Mouse (Mus musculus) bone marrow macrophage, adult 2 months (primary cell): Measurements from ENCODE around the gene Hes6. TPM values are rescaled to one million over a fixed set of nuclear protein-coding genes. Genes with fewer than 3 reads are reported as not detected.

Source experiments
- H3K27ac ChIP-seq: 2 replicates; pipeline ENCODE4 v1.5.1; 2012; ENCODE audit warnings: low read depth, low read length; ENCODE audit not compliant: insufficient read depth
- H3K4me1 ChIP-seq: 2 replicates; pipeline ENCODE4 v1.6.1; 2012; ENCODE audit warnings: low read length; ENCODE audit not compliant: control insufficient read depth, insufficient read depth
- H3K4me3 ChIP-seq: 2 replicates; pipeline ENCODE4 v1.5.1; 2012; ENCODE audit warnings: mild to moderate bottlenecking, low read length, moderate library complexity; ENCODE audit not compliant: insufficient read depth
- CTCF ChIP-seq: IDR thresholded peaks from 2 replicates; pipeline ENCODE4 v1.5.1; 2012; ENCODE audit warnings: low read depth, mild to moderate bottlenecking, low read length, moderate library complexity
- POLR2A ChIP-seq: IDR thresholded peaks from 2 replicates; pipeline ENCODE4 v1.6.1; 2012; ENCODE audit warnings: mild to moderate bottlenecking, low read depth, low read length, borderline replicate concordance
- polyA plus RNA-seq: library from polyadenylated mRNA; stranded (reverse); fragments of >200 nt; gene quantifications from 2 replicates; pipeline ENCODE4 v1.2.4, GENCODE M21; 2012; ENCODE audit not compliant: missing spikeins, insufficient read depth, insufficient read length

The Hes6 gene
- polyA plus RNA-seq, 1 experiment: 25.3 TPM

GRCm38 (mm10) chr1:91428614-91429013 lies 14.8 kb upstream of the Hes6 start:
- Histone ChIP-seq H3K4me3 (no peak overlapping the region), H3K27ac (no peak overlapping the region), H3K4me1 (no peaks in the 10 kb centered on the region)
- TF ChIP-seq CTCF: peak; percentile 79
- no peak for TF ChIP-seq POLR2A

- TF ChIP-seq POLR2A: no peak
- TF ChIP-seq CTCF: no peak
- Histone ChIP-seq H3K4me1 (no peaks in the 10 kb centered on the region), H3K27ac (no peak overlapping the region), H3K4me3 (no peak overlapping the region)
Measured at GRCm38 (mm10) chr1:91426397-91426796, 12.6 kb upstream of the Hes6 start.

- TF ChIP-seq POLR2A: no peak
- no peak overlapping the region for H3K27ac ChIP-seq
- H3K4me3 ChIP-seq: no peak overlapping the region
- no peaks in the 10 kb centered on the region for H3K4me1 ChIP-seq
Measured at GRCm38 (mm10) chr1:91420601-91421065, 6.8 kb upstream of the Hes6 start.

GRCm38 (mm10) chr1:91419862-91420600 lies 6.2 kb upstream of the Hes6 start:
- TF ChIP-seq CTCF: no peak
- TF ChIP-seq POLR2A: no peak
- Histone ChIP-seq H3K4me1 (no peaks in the 10 kb centered on the region), H3K27ac (no peak overlapping the region), H3K4me3 (no peak overlapping the region)

GRCm38 (mm10) chr1:91417991-91418390 lies 4.2 kb upstream of the Hes6 start:
- Histone ChIP-seq H3K4me3 (no peak overlapping the region), H3K4me1 (peaks cover 6% of the 10 kb centered on the region; the same call in 1 of the 2 replicates), H3K27ac (no peak overlapping the region)
- TF ChIP-seq CTCF: no peak
- TF ChIP-seq POLR2A: no peak

- TF ChIP-seq POLR2A (no peak), CTCF (no peak)
- Histone ChIP-seq H3K4me1 (peaks cover 6% of the 10 kb centered on the region; the same call in 1 of the 2 replicates), H3K4me3 (no peak overlapping the region), H3K27ac (no peak overlapping the region)
Measured at GRCm38 (mm10) chr1:91415311-91415710, 1.5 kb upstream of the Hes6 start.

- peaks cover 6% of the 10 kb centered on the region; the same call in 1 of the 2 replicates for H3K4me1 ChIP-seq
- TF ChIP-seq POLR2A (no peak), CTCF (no peak)
- H3K27ac ChIP-seq: no peak overlapping the region
Measured at GRCm38 (mm10) chr1:91414903-91415302, 1.1 kb upstream of the Hes6 start.

GRCm38 (mm10) chr1:91413536-91413897 lies 321 bp downstream of the Hes6 start:
- Histone ChIP-seq H3K27ac (peak overlapping the region; percentile 34), H3K4me1 (peaks cover 6% of the 10 kb centered on the region; the same call in 1 of the 2 replicates), H3K4me3 (peak overlapping the region; percentile 59)
- TF ChIP-seq CTCF: no peak
- no peak for TF ChIP-seq POLR2A

More at GRCm38 (mm10) chr1:91414903-91415302, 1.1 kb upstream of the Hes6 start:
- H3K4me3 ChIP-seq: no peak overlapping the region

- TF ChIP-seq POLR2A (no peak; the same call in 1 of the 2 replicates), CTCF (no peak)
- Histone ChIP-seq H3K27ac (peak overlapping the region; percentile 34), H3K4me1 (peaks cover 6% of the 10 kb centered on the region; the same call in 1 of the 2 replicates), H3K4me3 (peak overlapping the region; percentile 76)
Measured at GRCm38 (mm10) chr1:91413030-91413506, 770 bp downstream of the Hes6 start.

- Histone ChIP-seq H3K4me1 (peaks cover 6% of the 10 kb centered on the region; the same call in 1 of the 2 replicates), H3K27ac (no peak overlapping the region), H3K4me3 (peak overlapping the region; percentile 76)
- no peak for TF ChIP-seq POLR2A
- no peak for TF ChIP-seq CTCF
Measured at GRCm38 (mm10) chr1:91412286-91413029, 1.4 kb downstream of the Hes6 start.
